Mouse (Mus musculus) small intestine, adult 2 months (tissue): ENCODE measurements at regions not wholly inside any gene's neighbourhood (a gene's known extent, or its start where the extent isn't known, plus 50 kb on each side); places are given as distances from the start of the nearest gene placed in this dataset.

Experiments
- CTCF ChIP-seq: fragments of 200-500 bp; IDR thresholded peaks from 2 replicates; pipeline ENCODE4 v1.5.1; 2012; ENCODE audit warnings: low read depth, mild to moderate bottlenecking, control low read depth, inconsistent platforms, low read length, moderate library complexity, mixed read lengths; ENCODE audit not compliant: insufficient replicate concordance, insufficient read length; ENCODE audit errors: extremely low read depth
- POLR2A ChIP-seq: fragments of 200-500 bp; IDR thresholded peaks from 2 replicates; pipeline ENCODE4 v1.6.1; 2012; ENCODE audit warnings: low read depth, mild to moderate bottlenecking, control low read depth, inconsistent platforms, low read length, moderate library complexity

DNA sequence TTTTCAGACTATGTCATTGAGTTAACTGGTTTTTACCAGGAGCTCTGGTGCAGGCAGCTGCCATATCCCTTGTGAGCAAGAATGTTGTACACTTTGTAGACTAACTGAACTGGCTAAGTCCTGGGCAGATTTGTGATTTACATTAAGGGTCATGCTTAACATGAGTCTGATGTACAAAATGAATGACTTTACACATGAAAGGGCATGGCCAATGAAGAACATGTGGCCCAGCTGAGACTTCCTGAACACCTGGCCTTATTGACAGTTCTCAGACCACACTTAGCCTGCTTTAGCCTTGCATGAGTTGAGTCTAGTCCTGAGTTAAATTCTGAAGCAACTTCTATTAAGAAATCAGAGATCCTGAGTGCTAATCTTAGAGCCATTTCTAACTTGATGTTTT is 176.0 kb downstream of the Hira start:
- no peak for TF ChIP-seq POLR2A
- no peak for TF ChIP-seq CTCF
